Mouse (Mus musculus) splenic B cell, adult 2 months (primary cell): ENCODE data around the gene Hnf1a.
A peak's percentile ranks its signal among the peaks of the same experiment; 100 is the strongest.

Experiments used
- DNase-seq: peaks from one replicate; pipeline ENCODE4 v3.0.0-alpha.2; 2011; ENCODE audit warnings: low read depth, low spot score
- H3K27me3 ChIP-seq: 2 replicates; pipeline ENCODE4 v1.6.1; 2012; ENCODE audit warnings: mild to moderate bottlenecking, low read length, moderate library complexity, mixed read lengths; ENCODE audit not compliant: control insufficient read depth, poor library complexity, insufficient read depth, severe bottlenecking
- H3K36me3 ChIP-seq: 2 replicates; pipeline ENCODE4 v1.6.1; 2012; ENCODE audit warnings: mild to moderate bottlenecking, low read length, moderate library complexity, mixed read lengths; ENCODE audit not compliant: control insufficient read depth, poor library complexity, insufficient read depth, severe bottlenecking

The Hnf1a gene

GRCm38 (mm10) chr5:115001464-115001863, 30.6 kb upstream of the Hnf1a start:
- no peaks in the 10 kb centered on the region for H3K36me3 ChIP-seq
- DNase-seq: no peak
- H3K27me3 ChIP-seq: no peaks in the 10 kb centered on the region

GRCm38 (mm10) chr5:115000503-115000902, 29.6 kb upstream of the Hnf1a start:
- DNase-seq: no peak
- H3K27me3 ChIP-seq: no peaks in the 10 kb centered on the region
- no peaks in the 10 kb centered on the region for H3K36me3 ChIP-seq

DNA sequence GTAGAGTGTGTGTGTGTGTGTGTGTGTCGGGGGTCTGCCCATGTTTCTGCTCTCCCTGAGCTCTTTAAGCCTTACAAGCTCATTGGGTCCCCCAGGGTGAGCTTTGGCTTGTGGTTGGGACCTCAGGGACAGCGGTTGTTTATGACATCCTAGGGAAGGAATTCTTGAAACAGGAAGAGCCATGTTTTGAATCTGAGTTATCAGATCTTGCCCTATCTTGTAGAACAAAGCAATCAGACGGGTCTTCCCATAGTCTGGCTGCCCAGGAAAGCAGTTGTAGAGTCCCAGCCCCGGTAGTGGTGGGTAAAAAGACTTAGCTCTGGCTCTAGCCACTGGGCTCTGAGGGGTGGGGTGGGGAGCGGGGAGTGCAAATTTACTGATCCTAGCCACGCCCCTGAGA, 26.4 kb upstream of the Hnf1a start:
- Histone ChIP-seq H3K36me3 (no peaks in the 10 kb centered on the region), H3K27me3 (no peaks in the 10 kb centered on the region)
- DNase-seq: no peak

GRCm38 (mm10) chr5:114996447-114996846, 25.6 kb upstream of the Hnf1a start:
- no peak for DNase-seq
- H3K27me3 ChIP-seq: no peaks in the 10 kb centered on the region
- H3K36me3 ChIP-seq: no peaks in the 10 kb centered on the region

GRCm38 (mm10) chr5:114985074-114985473, 14.2 kb upstream of the Hnf1a start:
- Histone ChIP-seq H3K27me3 (no peaks in the 10 kb centered on the region), H3K36me3 (no peaks in the 10 kb centered on the region)
- DNase-seq: no peak

- Histone ChIP-seq H3K27me3 (no peaks in the 10 kb centered on the region), H3K36me3 (no peaks in the 10 kb centered on the region)
- no peak for DNase-seq
Measured at GRCm38 (mm10) chr5:114982001-114982400, 11.1 kb upstream of the Hnf1a start.

DNA sequence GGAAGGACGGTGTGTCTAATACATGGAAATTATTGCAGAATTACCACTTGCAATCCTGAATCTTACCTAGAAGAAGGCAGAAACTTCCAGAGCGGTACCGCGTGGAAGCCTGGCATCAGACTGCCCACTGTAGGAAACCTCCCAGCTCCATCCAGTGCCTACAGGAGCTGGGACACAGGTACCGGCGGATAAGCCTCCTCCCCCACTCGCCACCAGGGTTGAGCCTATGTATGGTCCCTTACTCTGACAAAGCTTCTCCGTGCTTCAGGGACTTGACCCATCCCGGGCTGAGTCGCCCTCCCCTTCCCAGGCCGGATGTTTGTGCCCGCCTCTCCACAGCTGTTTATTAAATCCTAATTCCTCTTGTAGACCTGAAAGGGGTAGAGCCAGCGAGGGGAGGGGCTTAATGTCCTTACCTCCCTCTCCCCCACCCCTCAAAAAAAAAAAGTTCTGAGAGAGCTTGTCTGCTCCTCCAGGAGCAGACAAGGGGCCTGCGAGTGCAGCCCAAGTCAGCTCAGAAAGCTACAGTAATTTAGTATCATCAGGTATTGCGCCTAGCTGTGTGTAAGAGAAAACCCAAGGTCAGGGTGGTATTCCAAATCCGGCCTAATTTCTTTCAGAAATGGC, 9.3 kb upstream of the Hnf1a start:
- Histone ChIP-seq H3K27me3 (no peaks in the 10 kb centered on the region), H3K36me3 (no peaks in the 10 kb centered on the region)
- DNase-seq: no peak

DNA sequence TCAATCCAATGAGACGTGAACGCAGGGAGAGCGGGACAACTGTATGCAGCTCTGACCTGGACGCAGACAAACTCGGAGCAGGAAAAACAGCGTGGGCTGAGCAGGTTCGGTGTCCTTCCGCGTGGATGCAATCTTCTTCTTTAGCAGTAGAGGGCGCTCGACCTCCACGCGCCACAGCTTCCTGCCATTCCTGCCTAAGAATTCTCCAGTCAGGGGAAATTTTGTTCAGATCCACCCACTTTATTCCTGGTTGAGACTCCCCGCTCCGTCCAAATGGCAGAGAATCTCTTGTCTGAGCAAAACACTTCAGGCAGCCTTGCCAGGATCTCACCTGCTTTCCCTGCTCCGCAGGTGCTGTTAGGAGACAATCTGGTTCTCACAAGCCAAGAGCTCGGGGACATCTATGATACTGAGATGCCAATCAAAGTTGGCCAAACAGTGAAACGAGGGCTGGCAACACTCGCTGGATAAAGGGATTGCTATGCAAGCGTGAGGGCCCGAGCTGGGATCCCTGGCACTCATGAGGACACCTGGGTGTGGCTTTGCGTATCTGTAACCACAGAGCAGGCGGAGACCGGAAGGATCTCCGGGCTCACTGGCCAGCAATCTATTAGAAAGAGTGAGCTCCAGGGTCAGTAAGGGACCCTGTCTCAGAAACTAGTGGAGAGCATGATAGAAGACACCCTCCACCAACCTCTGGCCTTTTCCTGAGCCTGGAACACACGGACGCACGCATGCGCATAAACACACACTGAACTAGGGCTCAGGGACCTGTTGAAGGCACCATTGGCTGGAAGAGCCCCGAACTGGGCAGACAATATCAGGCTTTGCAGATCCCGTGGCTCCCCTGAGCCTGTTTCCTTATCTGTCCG, 8.6 kb upstream of the Hnf1a start:
- Histone ChIP-seq H3K36me3 (no peaks in the 10 kb centered on the region), H3K27me3 (no peaks in the 10 kb centered on the region)
- peak; percentile 75 for DNase-seq

GRCm38 (mm10) chr5:114978888-114979249, 8.0 kb upstream of the Hnf1a start:
- Histone ChIP-seq H3K27me3 (no peaks in the 10 kb centered on the region), H3K36me3 (no peaks in the 10 kb centered on the region)
- peak; percentile 72 for DNase-seq

GRCm38 (mm10) chr5:114978473-114978872, 7.6 kb upstream of the Hnf1a start:
- Histone ChIP-seq H3K27me3 (no peaks in the 10 kb centered on the region), H3K36me3 (no peaks in the 10 kb centered on the region)
- no peak for DNase-seq

DNA sequence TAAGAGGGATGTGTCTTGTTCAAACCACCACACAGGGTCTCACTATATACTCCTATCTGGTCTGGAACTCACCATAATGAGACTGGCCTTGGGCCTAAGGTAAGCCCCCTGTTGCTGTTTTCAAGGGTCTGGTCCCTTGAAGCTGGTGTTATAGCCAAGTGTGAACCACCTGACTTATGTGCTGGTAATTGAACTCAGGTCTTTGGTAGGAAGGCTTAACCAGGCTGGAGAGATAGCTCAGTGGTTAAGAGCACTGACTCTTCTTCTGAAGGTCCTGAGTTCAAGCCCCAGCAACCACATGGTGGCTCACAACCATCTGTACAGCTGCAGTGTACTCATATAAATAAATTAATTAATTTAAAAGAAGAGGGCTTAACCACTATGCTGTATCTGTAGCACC, 6.0 kb upstream of the Hnf1a start:
- H3K36me3 ChIP-seq: no peaks in the 10 kb centered on the region
- DNase-seq: no peak
- H3K27me3 ChIP-seq: no peaks in the 10 kb centered on the region

- no peaks in the 10 kb centered on the region for H3K36me3 ChIP-seq
- no peak for DNase-seq
- H3K27me3 ChIP-seq: no peaks in the 10 kb centered on the region
Measured at GRCm38 (mm10) chr5:114973131-114973530, 2.2 kb upstream of the Hnf1a start.

GRCm38 (mm10) chr5:114972201-114972600, 1.3 kb upstream of the Hnf1a start:
- no peaks in the 10 kb centered on the region for H3K36me3 ChIP-seq
- no peak for DNase-seq

DNA sequence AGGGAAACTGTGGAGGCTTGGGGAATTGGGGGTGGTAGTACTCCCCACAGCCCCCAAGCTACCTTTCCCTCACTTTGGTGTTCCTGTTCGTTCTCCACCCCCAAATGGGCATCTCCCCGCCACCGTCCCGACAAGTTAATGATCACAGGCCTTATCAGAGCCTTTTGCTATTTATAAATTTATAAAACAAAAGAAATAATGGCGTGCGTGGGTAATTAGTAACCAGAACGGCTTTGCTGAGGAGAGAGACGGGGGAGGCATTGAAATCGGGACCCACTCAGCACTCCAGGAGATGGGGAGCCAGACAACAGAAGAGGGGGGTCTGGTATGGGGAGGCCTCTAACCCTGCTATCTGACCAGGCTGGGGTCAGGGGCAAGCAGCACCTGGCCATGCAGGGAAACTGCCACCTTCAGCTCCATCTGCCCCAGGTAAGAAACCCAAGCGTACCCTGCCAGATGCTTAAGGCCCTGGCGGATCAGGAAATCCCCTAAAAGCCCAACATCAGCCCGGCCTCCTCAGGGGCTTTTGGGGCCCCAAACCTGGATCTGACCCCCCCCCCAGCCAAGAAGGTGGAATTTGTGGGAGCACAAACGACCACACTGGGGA, 1.2 kb downstream of the Hnf1a start:
- no peaks in the 10 kb centered on the region for H3K27me3 ChIP-seq

More at GRCm38 (mm10) chr5:114972201-114972600, 1.3 kb upstream of the Hnf1a start:
- no peaks in the 10 kb centered on the region for H3K27me3 ChIP-seq

DNA sequence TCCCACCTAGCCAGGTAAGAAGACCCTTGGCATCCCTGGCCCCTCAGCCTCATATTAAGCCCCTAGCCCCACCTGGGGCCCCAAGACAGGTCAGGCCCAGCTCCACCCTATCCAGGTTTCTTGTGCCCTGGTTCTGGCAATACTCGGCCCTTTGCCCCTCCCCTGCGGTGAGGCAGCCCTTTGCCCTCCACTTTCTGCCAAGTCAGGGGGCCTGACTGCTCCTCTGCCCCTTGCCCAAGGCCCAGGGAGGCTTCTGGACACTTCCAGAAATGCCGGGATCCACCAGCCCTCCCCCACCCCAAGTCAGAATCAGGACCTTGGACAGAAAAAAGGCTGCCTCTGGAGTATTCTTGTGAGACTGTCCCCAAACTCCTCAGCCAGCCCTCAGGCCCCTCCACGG, 1.8 kb downstream of the Hnf1a start:
- Histone ChIP-seq H3K27me3 (no peaks in the 10 kb centered on the region), H3K36me3 (no peaks in the 10 kb centered on the region)
- no peak for DNase-seq

More for the DNA sequence above, 1.2 kb downstream of the Hnf1a start:
- no peaks in the 10 kb centered on the region for H3K36me3 ChIP-seq
- DNase-seq: no peak
